Mouse (Mus musculus) G1E-ER4 (cell line): Measurements from ENCODE around the gene 3110040M04Rik. TPM values are rescaled to one million over a fixed set of nuclear protein-coding genes. Genes with fewer than 3 reads are reported as not detected.
A peak's percentile ranks its signal among the peaks of the same experiment; 100 is the strongest.
"Not testable (repeated sequence)": the region's sequence is repeated elsewhere in the genome, so short reads cannot be mapped to it uniquely, and the experiment has no call there.

Experiments used
- GATA1 ChIP-seq: IDR thresholded peaks from one replicate; pipeline ENCODE4 v1.8.0; 2012; ENCODE audit warnings: low read length, inconsistent platforms
- polyA plus RNA-seq: library from polyadenylated mRNA; stranded (reverse); fragments of >175 nt; gene quantifications from 2 replicates; pipeline ENCODE4 v1.2.3, GENCODE M21; 2012

3110040M04Rik gene
- polyA plus RNA-seq, result 0.98 and 1.1 TPM in 2 replicates

GRCm38 (mm10) chr1:151203818-151204217 lies at the start of gene 3110040M04Rik:
Gene 3110040M04Rik (plus strand): TSS chr1:151204121.
- TF ChIP-seq GATA1, result not testable (repeated sequence)

GRCm38 (mm10) chr1:151156129-151156528 lies 47.8 kb upstream of the 3110040M04Rik start:
- no peak for TF ChIP-seq GATA1

GRCm38 (mm10) chr1:151156777-151157632 lies 46.9 kb upstream of the 3110040M04Rik start:
- TF ChIP-seq GATA1, result peak; percentile 33

- no peak for TF ChIP-seq GATA1
These were observed 45.7 kb upstream of the 3110040M04Rik start for GRCm38 (mm10) chr1:151157963-151158856.

- no peak for TF ChIP-seq GATA1
These were observed 44.9 kb upstream of the 3110040M04Rik start for GRCm38 (mm10) chr1:151158857-151159510.

- TF ChIP-seq GATA1, result no peak
These were observed 37.9 kb upstream of the 3110040M04Rik start for GRCm38 (mm10) chr1:151166031-151166430.

- no peak for TF ChIP-seq GATA1
These were observed 36.4 kb upstream of the 3110040M04Rik start for GRCm38 (mm10) chr1:151167297-151168047.

GRCm38 (mm10) chr1:151168637-151169036 lies 35.3 kb upstream of the 3110040M04Rik start:
- no peak for TF ChIP-seq GATA1

GRCm38 (mm10) chr1:151171572-151172461 lies 32.1 kb upstream of the 3110040M04Rik start:
- no peak for TF ChIP-seq GATA1

- TF ChIP-seq GATA1, result peak; percentile 94
These were observed 26.6 kb upstream of the 3110040M04Rik start for GRCm38 (mm10) chr1:151177030-151177936.

GRCm38 (mm10) chr1:151177937-151178271 lies 26.0 kb upstream of the 3110040M04Rik start:
- TF ChIP-seq GATA1, result no peak

- TF ChIP-seq GATA1, result no peak
These were observed 25.3 kb upstream of the 3110040M04Rik start for GRCm38 (mm10) chr1:151178505-151179083.

GRCm38 (mm10) chr1:151180167-151180566 lies 23.8 kb upstream of the 3110040M04Rik start:
- peak; percentile 36 for TF ChIP-seq GATA1
